Mouse (Mus musculus) ES-E14 (cell line): ENCODE measurements around the gene Dnajc4.

Experiments used
- CHD2 ChIP-seq: IDR thresholded peaks from 2 replicates; pipeline ENCODE4 v1.6.1; 2014; ENCODE audit warnings: mild to moderate bottlenecking, low read depth, low read length, inconsistent platforms
- MAFK ChIP-seq: IDR thresholded peaks from 2 replicates; pipeline ENCODE4 v1.6.1; 2014; ENCODE audit warnings: mild to moderate bottlenecking, low read depth, low read length, inconsistent platforms; ENCODE audit not compliant: insufficient read depth
- ZC3H11A ChIP-seq: IDR thresholded peaks from 2 replicates; pipeline ENCODE4 v1.6.1; 2012; ENCODE audit warnings: low read depth, mild to moderate bottlenecking, inconsistent platforms, low read length, borderline replicate concordance
- ZNF384 ChIP-seq: IDR thresholded peaks from 2 replicates; pipeline ENCODE4 v1.6.1; 2012; ENCODE audit warnings: low read depth, low read length, inconsistent platforms

GRCm38 (mm10) chr19:7012426-7012825 is 20.1 kb upstream of the Dnajc4 start:
- TF ChIP-seq ZC3H11A (no peak), ZNF384 (no peak), MAFK (no peak), CHD2 (no peak)
